Mouse (Mus musculus) layer of hippocampus, adult 2 months (tissue): Measurements from ENCODE around the gene Bpgm. TPM values are rescaled to one million over a fixed set of nuclear protein-coding genes. Genes with fewer than 3 reads are reported as not detected.

Experiments
- DNase-seq, 2 experiments: peaks; one replicate each; pipeline ENCODE4 v3.0.0; 2022; ENCODE audit warnings: low spot score in 2 of 2
- H3K27ac ChIP-seq: fragments of 200-600 bp; 2 replicates; pipeline ENCODE4 v1.8.1; 2022
- H3K4me3 ChIP-seq: fragments of 200-600 bp; 2 replicates; pipeline ENCODE4 v1.8.1; 2022; ENCODE audit warnings: mild to moderate bottlenecking
- CTCF ChIP-seq: fragments of 200-600 bp; conservative IDR thresholded peaks from 2 replicates; pipeline ENCODE4 v1.8.1; 2022; ENCODE audit warnings: antibody characterized with exemption, mild to moderate bottlenecking, moderate library complexity
- long read RNA-seq, 2 experiments: library from polyadenylated mRNA; stranded (forward); transcript quantifications; one replicate each; pipeline ENCODE4 v2.0.0; 2021; ENCODE audit warnings: borderline mapping rate in 2 of 2
- total RNA-seq, 2 experiments: library from RNA; stranded (reverse); gene quantifications; 2 replicates each; pipeline ENCODE4 v1.2.3; 2021

Gene Bpgm
- 10 to 100 TPM; 69.8 to 70.9 TPM for total RNA-seq
- long read RNA-seq, experiment 1, transcript Bpgm-201 (3 exons, 2,220 nt) = major isoform, 54 of 86 reads
- long read RNA-seq, experiment 1, partial matches to known transcripts = 0 of 86 reads
- long read RNA-seq, experiment 1, other reads (novel, unspliced or antisense) = 32 of 86 reads
- long read RNA-seq, experiment 2, transcript Bpgm-201 (3 exons, 2,220 nt) = major isoform, 71 of 118 reads
- long read RNA-seq, experiment 2, partial matches to known transcripts = 0 of 118 reads
- long read RNA-seq, experiment 2, other reads (novel, unspliced or antisense) = 47 of 118 reads

- TF ChIP-seq CTCF = no peak
- H3K27ac ChIP-seq = peak within 1 kb of the TSS; percentile 92
- DNase-seq = peak; percentile 99 to 100
- H3K4me3 ChIP-seq = peak within 1 kb of the TSS; percentile 63
These were observed at the start of gene Bpgm for GRCm38 (mm10) chr6:34475974-34476794. Gene Bpgm (plus strand): TSS chr6:34476207.

- no peak overlapping the region for H3K27ac ChIP-seq
- TF ChIP-seq CTCF = no peak
These were observed 37.0 kb upstream of the Bpgm start for GRCm38 (mm10) chr6:34439006-34439405.

GRCm38 (mm10) chr6:34441556-34442257, 34.3 kb upstream of the Bpgm start:
- H3K4me3 ChIP-seq = no peak overlapping the region
- no peak for TF ChIP-seq CTCF
- no peak overlapping the region for H3K27ac ChIP-seq
- no peak for DNase-seq

More at GRCm38 (mm10) chr6:34439006-34439405, 37.0 kb upstream of the Bpgm start:
- no peak overlapping the region for H3K4me3 ChIP-seq
- no peak for DNase-seq

GRCm38 (mm10) chr6:34443791-34444190, 32.2 kb upstream of the Bpgm start:
- no peak overlapping the region for H3K27ac ChIP-seq
- no peak overlapping the region for H3K4me3 ChIP-seq
- DNase-seq = no peak
- no peak for TF ChIP-seq CTCF

- peak; percentile 98 for TF ChIP-seq CTCF
- DNase-seq = peak; percentile 64 to 80
- H3K27ac ChIP-seq = no peak overlapping the region
- no peak overlapping the region for H3K4me3 ChIP-seq
These were observed 28.0 kb upstream of the Bpgm start for GRCm38 (mm10) chr6:34447961-34448360.

GRCm38 (mm10) chr6:34448696-34449095, 27.3 kb upstream of the Bpgm start:
- DNase-seq = no peak
- no peak overlapping the region for H3K27ac ChIP-seq
- H3K4me3 ChIP-seq = no peak overlapping the region
- no peak for TF ChIP-seq CTCF

GRCm38 (mm10) chr6:34452963-34453770, 22.8 kb upstream of the Bpgm start:
- no peak overlapping the region for H3K27ac ChIP-seq
- no peak for TF ChIP-seq CTCF
- no peak for DNase-seq
- no peak overlapping the region for H3K4me3 ChIP-seq

- DNase-seq = no peak
- Histone ChIP-seq H3K27ac (no peak overlapping the region), H3K4me3 (no peak overlapping the region)
- TF ChIP-seq CTCF = no peak
These were observed 16.6 kb upstream of the Bpgm start for GRCm38 (mm10) chr6:34459456-34459855.

- TF ChIP-seq CTCF = no peak
- H3K4me3 ChIP-seq = no peak overlapping the region
- DNase-seq = no peak
- no peak overlapping the region for H3K27ac ChIP-seq
These were observed 15.4 kb upstream of the Bpgm start for GRCm38 (mm10) chr6:34460651-34461050.

GRCm38 (mm10) chr6:34463582-34463981, 12.4 kb upstream of the Bpgm start:
- no peak for DNase-seq
- Histone ChIP-seq H3K4me3 (no peak overlapping the region), H3K27ac (no peak overlapping the region)
- TF ChIP-seq CTCF = no peak

- DNase-seq = no peak
- no peak overlapping the region for H3K4me3 ChIP-seq
- H3K27ac ChIP-seq = no peak overlapping the region
- TF ChIP-seq CTCF = no peak
These were observed 4.4 kb upstream of the Bpgm start for GRCm38 (mm10) chr6:34471434-34472110.

- Histone ChIP-seq H3K27ac (no peak overlapping the region), H3K4me3 (no peak overlapping the region)
- TF ChIP-seq CTCF = no peak
- DNase-seq = no peak
These were observed 2.7 kb upstream of the Bpgm start for GRCm38 (mm10) chr6:34473346-34473745.
